Mouse (Mus musculus) kidney, adult 2 months (tissue): ENCODE results near the gene Fam57b. TPM values are rescaled to one million over a fixed set of nuclear protein-coding genes. Genes with fewer than 3 reads are reported as not detected.

ENCODE experiments used
- DNase-seq: peaks from one replicate; pipeline ENCODE4 v3.0.0; 2021
- H3K27ac ChIP-seq: fragments of 200-500 bp; 2 replicates; pipeline ENCODE4 v1.5.1; 2012; ENCODE audit warnings: low read depth, low read length, control low read depth, inconsistent platforms; ENCODE audit not compliant: insufficient read depth
- H3K27me3 ChIP-seq: fragments of 200-500 bp; replicated peaks from 2 replicates; pipeline ENCODE4 v1.6.1; 2012; ENCODE audit warnings: mild to moderate bottlenecking, moderate library complexity, low read length, inconsistent platforms; ENCODE audit not compliant: control insufficient read depth, insufficient read depth
- H3K36me3 ChIP-seq: fragments of 200-500 bp; 2 replicates; pipeline ENCODE4 v1.6.1; 2012; ENCODE audit warnings: mild to moderate bottlenecking, moderate library complexity, low read length, inconsistent platforms; ENCODE audit not compliant: control insufficient read depth, insufficient read depth
- H3K4me1 ChIP-seq: fragments of 200-500 bp; 2 replicates; pipeline ENCODE4 v1.6.1; 2011; ENCODE audit warnings: low read length; ENCODE audit not compliant: control insufficient read depth, insufficient read depth
- H3K4me3 ChIP-seq: fragments of 200-500 bp; 2 replicates; pipeline ENCODE4 v1.5.1; 2011; ENCODE audit warnings: mild to moderate bottlenecking, low read depth, low read length, control low read depth; ENCODE audit not compliant: insufficient read depth
- CTCF ChIP-seq: fragments of 200-500 bp; conservative IDR thresholded peaks from 2 replicates; pipeline ENCODE4 v1.5.1; 2011; ENCODE audit warnings: low read depth, mild to moderate bottlenecking, control low read depth, low read length, moderate library complexity, mixed read lengths; ENCODE audit not compliant: insufficient read depth, insufficient read length
- POLR2A ChIP-seq: fragments of 200-500 bp; IDR thresholded peaks from one replicate; pipeline ENCODE4 v1.6.1; 2011; ENCODE audit warnings: low read depth, low read length, control low read depth
- WGBS: fragments of 180-500 bp; shearing (Covaris S2); methylation state at CpG from one replicate; pipeline ENCODE4 v1.1.7; 2018; 5-methylcytosine and 5-hydroxymethylcytosine counted together
- polyA plus RNA-seq: library from polyadenylated mRNA; depleted of rRNA; stranded (reverse); fragments of >200 nt; gene quantifications from 2 replicates; pipeline ENCODE4 v1.2.3, GENCODE M21; 2012

The Fam57b gene
- polyA plus RNA-seq, 1 experiment = 6.3 TPM

DNA sequence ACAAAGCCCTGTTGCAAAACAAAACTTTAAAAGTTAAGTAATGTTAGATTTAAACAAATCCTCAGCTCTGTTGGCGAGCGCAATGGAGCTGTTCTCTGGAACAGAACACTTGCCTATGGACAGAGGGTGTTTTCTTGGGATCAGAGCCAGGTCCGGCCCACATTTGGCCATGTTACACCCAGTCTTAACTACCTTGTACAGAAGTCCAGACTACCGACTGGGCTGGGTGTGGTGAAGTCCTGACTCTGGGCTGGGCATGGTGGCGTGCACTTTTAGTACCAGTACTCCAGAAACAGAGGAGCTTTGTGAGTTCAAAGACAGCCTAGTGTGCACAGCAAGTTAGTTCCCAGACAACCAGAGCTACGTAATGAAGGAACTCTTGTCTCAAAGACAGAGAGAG lies 9.5 kb downstream of the Fam57b start:
- H3K36me3 ChIP-seq = no peaks in the 10 kb centered on the region
- H3K27ac ChIP-seq = no peak overlapping the region
- H3K4me1 ChIP-seq = no peaks in the 10 kb centered on the region
- WGBS = 60% methylated on average over 6 of the region's 6 CpGs
- peak; percentile 70 for DNase-seq
- H3K4me3 ChIP-seq = no peak overlapping the region
- H3K27me3 ChIP-seq = no peaks in the 10 kb centered on the region
- TF ChIP-seq POLR2A (no peak), CTCF (no peak)

DNA sequence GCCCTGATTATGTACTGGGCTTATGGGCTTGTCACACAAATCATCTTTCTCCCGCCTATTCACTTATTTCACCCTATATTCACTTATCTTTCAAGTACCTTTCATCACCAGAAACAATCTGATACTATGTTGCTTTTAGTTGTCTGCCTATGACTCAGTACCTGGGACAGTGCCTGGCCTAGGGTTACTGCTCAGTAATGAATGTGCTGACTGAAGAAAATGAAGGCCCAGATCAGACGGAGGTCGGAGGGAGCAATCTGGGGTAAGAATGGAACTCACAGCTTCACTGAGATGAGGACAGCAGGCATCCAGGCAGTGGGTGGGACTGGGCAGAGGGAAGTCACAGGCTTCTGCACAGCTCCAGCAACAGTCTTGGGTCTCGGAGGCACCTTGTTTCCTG lies 9.9 kb downstream of the Fam57b start:
- Histone ChIP-seq H3K36me3 (no peaks in the 10 kb centered on the region), H3K4me3 (no peak overlapping the region), H3K27ac (no peak overlapping the region), H3K4me1 (no peaks in the 10 kb centered on the region), H3K27me3 (no peaks in the 10 kb centered on the region)
- TF ChIP-seq CTCF (no peak), POLR2A (no peak)
- DNase-seq = no peak
- WGBS = 65% methylated on average over 4 of the region's 4 CpGs

DNA sequence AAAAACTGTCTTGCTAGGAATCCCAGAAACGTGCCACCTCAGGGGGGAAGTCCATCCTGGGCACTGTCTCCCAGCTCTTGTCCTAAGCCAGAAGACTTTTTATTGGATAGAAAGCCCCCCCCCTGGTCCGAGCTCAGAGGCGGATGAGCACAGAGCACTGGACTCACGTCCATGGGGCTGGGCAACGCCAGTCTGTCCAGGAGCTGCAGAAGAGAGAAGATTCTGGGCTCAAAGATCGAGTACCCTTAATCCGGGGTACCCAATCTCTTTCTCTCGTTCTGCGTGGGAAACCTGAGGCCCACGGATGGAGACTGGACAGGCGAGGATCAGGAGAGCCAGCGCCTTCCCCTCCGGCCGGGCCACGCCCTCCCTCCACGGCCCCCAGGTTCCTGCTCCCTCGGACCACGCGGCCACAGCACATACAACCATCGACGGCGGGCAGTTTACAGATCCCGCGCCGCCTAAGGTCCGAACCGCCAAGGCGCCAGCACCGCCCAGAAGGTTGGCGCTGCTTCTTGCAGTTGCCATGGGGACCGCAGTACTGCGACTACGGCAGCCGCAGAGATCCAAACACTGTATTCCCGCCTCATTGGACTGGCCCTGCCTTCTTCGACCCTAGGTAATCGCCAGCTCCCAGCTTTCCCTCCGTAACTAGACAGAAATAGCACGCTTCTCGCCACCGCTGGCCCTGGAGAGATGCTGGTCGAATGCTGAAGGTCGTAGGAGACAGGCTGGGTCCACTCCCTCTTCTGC lies 11.4 kb downstream of the Fam57b start:
- under 1% methylated on average over 43 of the region's 43 CpGs for WGBS
- H3K36me3 ChIP-seq = no peaks in the 10 kb centered on the region
- H3K4me1 ChIP-seq = no peaks in the 10 kb centered on the region
- TF ChIP-seq POLR2A (no peak), CTCF (no peak)
- peak overlapping the region; percentile 64 for H3K4me3 ChIP-seq
- no peaks in the 10 kb centered on the region for H3K27me3 ChIP-seq
- no peak overlapping the region for H3K27ac ChIP-seq
- DNase-seq = peak; percentile 96

DNA sequence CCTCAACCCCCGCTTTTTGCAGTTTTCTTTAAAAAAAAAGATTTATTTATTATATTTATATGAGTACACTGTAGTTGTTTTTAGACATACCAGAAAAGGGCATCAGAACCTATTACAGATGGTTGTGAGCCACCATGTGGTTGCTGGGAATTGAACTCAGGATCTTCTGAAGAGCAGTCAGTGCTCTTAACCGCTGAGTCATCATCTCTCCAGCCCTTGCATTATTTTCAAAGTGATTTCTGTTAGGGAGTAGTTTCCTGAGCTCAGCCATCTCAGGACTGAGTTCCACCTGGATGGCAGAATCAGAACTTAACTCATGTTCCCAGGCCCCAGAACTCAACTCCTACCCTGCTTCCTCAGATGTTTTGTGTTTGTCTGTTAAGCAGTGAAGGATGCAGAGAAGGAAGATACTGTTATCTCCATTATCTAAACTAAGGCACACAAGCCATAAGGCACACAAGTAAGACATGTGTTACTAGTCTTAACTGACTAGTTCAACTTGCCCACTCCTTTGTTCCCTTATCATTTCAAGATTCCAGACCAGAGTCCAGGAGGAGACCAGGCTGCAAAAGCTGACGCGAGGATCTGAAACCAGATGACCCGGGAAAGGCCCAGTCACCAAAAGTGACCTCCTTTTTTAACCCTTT lies 12.4 kb downstream of the Fam57b start:
- Histone ChIP-seq H3K4me1 (no peaks in the 10 kb centered on the region), H3K27ac (no peak overlapping the region), H3K4me3 (no peak overlapping the region), H3K27me3 (no peaks in the 10 kb centered on the region), H3K36me3 (no peaks in the 10 kb centered on the region)
- no peak for DNase-seq
- TF ChIP-seq CTCF = no peak
- no peak for TF ChIP-seq POLR2A
- WGBS = 61% methylated on average over 5 of the region's 5 CpGs

DNA sequence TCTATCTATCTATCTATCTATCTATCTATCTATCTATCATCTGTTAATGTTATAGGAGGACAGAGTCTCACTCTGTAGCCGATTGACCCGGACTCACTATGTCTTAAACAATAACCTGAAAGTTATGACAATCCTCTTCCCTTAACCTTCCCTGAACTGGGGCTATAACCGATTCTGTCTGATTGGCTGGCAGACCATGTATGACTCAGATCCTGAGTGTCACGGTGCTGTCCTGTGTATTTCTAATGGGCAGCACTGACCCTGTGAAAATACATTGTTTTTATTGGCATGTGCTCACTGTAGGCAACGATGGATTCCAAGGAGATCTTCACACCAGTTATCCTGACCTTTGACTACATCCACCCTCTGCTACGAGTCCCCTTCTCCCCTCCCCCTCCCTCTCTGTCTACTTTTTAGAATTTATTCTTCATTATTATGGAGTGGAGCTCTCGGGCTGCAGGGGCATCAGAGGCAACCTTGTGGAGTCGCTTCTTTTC lies 18.3 kb downstream of the Fam57b start:
- WGBS = 41% methylated on average over 8 of the region's 8 CpGs
- DNase-seq = no peak
- Histone ChIP-seq H3K27me3 (no peaks in the 10 kb centered on the region), H3K27ac (no peak overlapping the region), H3K36me3 (no peaks in the 10 kb centered on the region), H3K4me3 (no peak overlapping the region), H3K4me1 (no peaks in the 10 kb centered on the region)
- no peak for TF ChIP-seq CTCF
- TF ChIP-seq POLR2A = no peak

DNA sequence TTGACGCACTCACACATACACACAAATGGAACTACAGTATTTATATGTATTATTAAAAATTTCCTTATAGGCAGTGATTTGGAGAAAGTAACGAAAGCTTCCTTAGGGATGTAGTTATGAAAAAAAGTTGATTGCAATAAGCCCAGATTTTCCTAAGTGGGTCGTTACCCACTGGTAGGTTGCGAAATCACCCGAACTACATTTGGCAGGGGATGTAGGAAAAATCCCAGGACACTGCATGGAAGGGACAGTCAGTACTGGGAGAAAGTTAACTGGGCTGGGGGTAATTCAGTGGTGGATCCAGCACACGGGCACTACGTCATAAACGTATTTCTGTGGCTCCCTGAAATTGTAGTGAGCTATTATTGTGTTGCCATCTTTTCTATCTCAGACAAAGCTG lies 19.0 kb downstream of the Fam57b start:
- H3K4me3 ChIP-seq = no peak overlapping the region
- no peaks in the 10 kb centered on the region for H3K4me1 ChIP-seq
- no peak for TF ChIP-seq POLR2A
- TF ChIP-seq CTCF = no peak
- H3K27me3 ChIP-seq = no peaks in the 10 kb centered on the region
- DNase-seq = no peak
- H3K36me3 ChIP-seq = no peaks in the 10 kb centered on the region
- 79% methylated on average over 8 of the region's 8 CpGs for whole genome bisulfite sequencing
- no peak overlapping the region for H3K27ac ChIP-seq

DNA sequence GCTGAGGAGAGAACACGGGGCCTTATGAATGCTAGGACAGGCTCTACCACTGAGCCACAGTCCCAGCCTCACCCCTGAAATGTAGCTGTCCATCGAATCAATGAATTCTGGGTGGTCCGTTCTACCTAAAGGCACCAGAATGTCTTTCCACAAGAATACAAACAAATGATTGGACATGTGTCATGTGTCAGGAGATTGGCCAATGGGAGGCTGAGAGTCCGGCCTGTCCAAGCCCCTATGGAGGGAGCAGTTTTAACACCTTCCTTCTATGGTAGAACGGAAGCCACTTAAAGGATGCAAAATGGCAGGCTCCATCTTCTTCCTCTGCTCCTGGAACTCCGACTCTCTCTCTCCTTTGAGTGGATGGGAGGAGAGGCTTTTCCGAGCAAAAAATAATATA lies 20.1 kb downstream of the Fam57b start:
- TF ChIP-seq POLR2A = no peak
- TF ChIP-seq CTCF = no peak
- Histone ChIP-seq H3K36me3 (no peaks in the 10 kb centered on the region), H3K27ac (no peak overlapping the region), H3K27me3 (no peaks in the 10 kb centered on the region), H3K4me1 (no peaks in the 10 kb centered on the region), H3K4me3 (no peak overlapping the region)
- DNase-seq = no peak
- WGBS = 86% methylated on average over 7 of the region's 7 CpGs
